In the genomic region with DNA sequence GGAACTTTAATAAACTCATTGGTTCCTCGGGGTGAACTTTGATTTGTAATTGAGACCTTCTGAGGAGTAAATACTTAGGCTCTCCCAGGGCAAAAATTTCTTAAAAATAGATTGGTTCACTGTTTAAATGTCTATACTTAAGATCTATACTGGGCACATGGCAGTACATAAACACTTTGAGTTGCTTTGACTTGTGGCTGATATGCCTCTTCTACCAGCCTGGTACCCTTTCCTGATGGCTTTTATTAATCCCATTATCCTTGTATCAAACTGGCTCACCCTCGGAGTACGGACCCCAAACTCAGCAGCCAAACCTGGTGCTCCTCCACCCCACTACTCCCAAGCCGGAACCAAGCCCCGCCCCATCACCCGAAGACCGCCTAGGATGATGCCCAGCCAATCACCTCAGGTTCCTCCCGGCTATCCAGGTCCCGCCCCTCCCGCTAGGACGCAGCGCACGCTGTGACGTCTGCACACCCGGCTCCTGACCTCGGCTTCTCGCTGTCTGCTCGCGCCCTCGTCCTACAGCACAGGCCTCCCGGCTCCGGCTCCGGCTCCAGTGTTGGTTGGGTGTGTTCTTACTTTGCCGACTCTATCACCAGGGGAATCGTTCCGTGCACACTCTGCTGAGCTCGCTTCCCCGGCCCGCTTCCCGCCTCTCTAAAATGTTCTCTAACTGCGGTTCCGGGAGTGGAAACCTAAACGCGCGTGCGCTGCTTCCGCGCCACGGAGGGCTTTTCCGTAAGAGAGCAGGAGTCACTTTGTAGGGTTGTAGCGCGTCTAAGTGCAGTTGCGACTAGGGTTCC, we compare ENCODE assay signal across 8 mouse cellular contexts. TPM values are rescaled to one million over a fixed set of nuclear protein-coding genes. Genes with fewer than 3 reads are reported as not detected.
DNase-seq lines count a peak whose midpoint lies in the region; ATAC-seq lines count a peak whose summit lies in the region.

Gene Tmem14c, plus strand, starts transcription at position 464 of the 806 bp plus-strand sequence.

- H3K4me3 ChIP-seq in heart, embryonic 14.5 days (ENCODE audit: control insufficient read depth in 1 of 2, insufficient read depth in 1 of 2, low read depth in 1 of 2, low read length in 2 of 2) = peak within 1 kb of the TSS; percentile 55 to 66
- H3K4me3 ChIP-seq in liver, embryonic 13.5 days (replicated peaks) = peak within 1 kb of the TSS; percentile 88
- peak within 1 kb of the TSS; percentile 69 for H3K4me3 ChIP-seq in stomach, embryonic 16.5 days (replicated peaks; ENCODE audit: low read length)

- no peaks in the 10 kb centered on the region for H3K27me3 ChIP-seq in heart, embryonic 14.5 days (ENCODE audit: control insufficient read depth, insufficient read depth, low read length)
- no peaks in the 10 kb centered on the region for H3K27me3 ChIP-seq in liver, embryonic 13.5 days
- no peaks in the 10 kb centered on the region for H3K27me3 ChIP-seq in stomach, embryonic 16.5 days (ENCODE audit: control insufficient read depth, insufficient read depth, low read length)

- no peaks in the 10 kb centered on the region for H3K9me3 ChIP-seq in heart, embryonic 14.5 days (ENCODE audit: control insufficient read depth, low read length)
- H3K9me3 ChIP-seq in liver, embryonic 13.5 days (replicated peaks) = no peaks in the 10 kb centered on the region
- no peaks in the 10 kb centered on the region for H3K9me3 ChIP-seq in stomach, embryonic 16.5 days (replicated peaks; ENCODE audit: control insufficient read depth, low read length)

- DNase-seq in c-Kit-negative CD71-positive TER-119-positive erythroid progenitor cells, embryonic 14.5 days (ENCODE audit: low read depth, low spot score) = peak; percentile 88
- peak; percentile 81 for DNase-seq in fibroblast of lung, adult 2 months (ENCODE audit: low read depth)
- peak; percentile 96 for DNase-seq in kidney, postnatal 14 days
- peak; percentile 96 for DNase-seq in liver, embryonic 13.5 days
- peak; percentile 93 for DNase-seq in neural tube, embryonic 10.5 days (ENCODE audit: extremely low spot score, low spot score)

- peaks cover 68% of the 10 kb centered on the region for H3K36me3 ChIP-seq in heart, embryonic 14.5 days (ENCODE audit: control insufficient read depth, insufficient read depth, low read length)
- H3K36me3 ChIP-seq in liver, embryonic 13.5 days = peaks cover 84% of the 10 kb centered on the region
- H3K36me3 ChIP-seq in stomach, embryonic 16.5 days (ENCODE audit: control insufficient read depth, insufficient read depth, low read length) = peaks cover 13% of the 10 kb centered on the region; the same call in 1 of the 2 replicates

- WGBS in heart, embryonic 14.5 days = under 1% methylated on average over 43 of the region's 43 CpGs
- WGBS in liver, embryonic 13.5 days (ENCODE audit: insufficient replicate concordance) = under 1% methylated on average over 43 of the region's 43 CpGs
- WGBS in stomach, embryonic 16.5 days = under 1% methylated on average over 43 of the region's 43 CpGs

- ATAC-seq in CD4-positive, CD25-positive, alpha-beta regulatory T cell, adult 4 months = peak; percentile 99
- peak; percentile 96 for ATAC-seq in heart, embryonic 14.5 days (ENCODE audit: insufficient number of reproducible peaks, insufficient read depth, low FRiP score, low read depth)
- peak; percentile 78 for ATAC-seq in liver, embryonic 13.5 days (ENCODE audit: low read depth)
- ATAC-seq in stomach, embryonic 16.5 days (ENCODE audit: insufficient read depth, low FRiP score) = peak; percentile 98

- peak within 1 kb of the TSS; percentile 80 to 85 for H3K27ac ChIP-seq in heart, embryonic 14.5 days (replicated peaks in 1 of 2; ENCODE audit: control insufficient read depth in 1 of 2, insufficient read depth in 1 of 2, low read depth in 2 of 2, low read length in 2 of 2)
- peak within 1 kb of the TSS; percentile 99 for H3K27ac ChIP-seq in liver, embryonic 13.5 days
- peak within 1 kb of the TSS; percentile 95 for H3K27ac ChIP-seq in stomach, embryonic 16.5 days (ENCODE audit: low read length)

- peak within 1 kb of the TSS; percentile 87 for H3K4me2 ChIP-seq in heart, embryonic 14.5 days (ENCODE audit: low read length)
- peak within 1 kb of the TSS; percentile 91 for H3K4me2 ChIP-seq in liver, embryonic 13.5 days
- H3K4me2 ChIP-seq in stomach, embryonic 16.5 days (ENCODE audit: low read depth, low read length) = peak within 1 kb of the TSS; percentile 81

- H3K9ac ChIP-seq in heart, embryonic 14.5 days (ENCODE audit: low read length) = peak within 1 kb of the TSS; percentile 84
- H3K9ac ChIP-seq in liver, embryonic 13.5 days = peak within 1 kb of the TSS; percentile 96
- peak within 1 kb of the TSS; percentile 82 for H3K9ac ChIP-seq in stomach, embryonic 16.5 days (ENCODE audit: low read length)

- H3K4me1 ChIP-seq in heart, embryonic 14.5 days (ENCODE audit: control insufficient read depth in 2 of 2, insufficient read depth in 2 of 2, low read length in 2 of 2) = peaks cover 11 to 21% of the 10 kb centered on the region in 2 experiments
- peaks cover 74% of the 10 kb centered on the region for H3K4me1 ChIP-seq in liver, embryonic 13.5 days (replicated peaks)
- peaks cover 14% of the 10 kb centered on the region for H3K4me1 ChIP-seq in stomach, embryonic 16.5 days (ENCODE audit: control insufficient read depth, insufficient read depth, low read length)

RNA-seq across cellular contexts. Expression of gene Tmem14c, which starts in this region (rescaled TPM):
- 100 to 1,000 TPM; 129 to 131 TPM for polyA plus RNA-seq in CD4-positive, CD25-positive, alpha-beta regulatory T cell, adult 4 months (2017; shearing (Covaris generic))
- 245 and 252 TPM in 2 replicates for polyA plus RNA-seq in heart, embryonic 14.5 days (2014; fragmentation: Nextera tagmentation; extraction: Ambion mirVana)
- 859 and 925 TPM in 2 replicates for polyA plus RNA-seq in liver, embryonic 13.5 days (2015; fragmentation: Nextera tagmentation; extraction: Ambion mirVana)
- 249 and 264 TPM in 2 replicates for polyA plus RNA-seq in stomach, embryonic 16.5 days (2015; fragmentation: Nextera tagmentation; extraction: Ambion mirVana)

Comparison
In these comparisons a context has a peak if more than half of its experiments do, and no peak if none do; other contexts are left out.
1. Peak in every context shown above with its lines: DNase-seq, ATAC-seq, H3K4me3 ChIP-seq and H3K27ac ChIP-seq.